Mouse (Mus musculus): Measurements from ENCODE around the gene Iqschfp.

Gene Iqschfp

DNA sequence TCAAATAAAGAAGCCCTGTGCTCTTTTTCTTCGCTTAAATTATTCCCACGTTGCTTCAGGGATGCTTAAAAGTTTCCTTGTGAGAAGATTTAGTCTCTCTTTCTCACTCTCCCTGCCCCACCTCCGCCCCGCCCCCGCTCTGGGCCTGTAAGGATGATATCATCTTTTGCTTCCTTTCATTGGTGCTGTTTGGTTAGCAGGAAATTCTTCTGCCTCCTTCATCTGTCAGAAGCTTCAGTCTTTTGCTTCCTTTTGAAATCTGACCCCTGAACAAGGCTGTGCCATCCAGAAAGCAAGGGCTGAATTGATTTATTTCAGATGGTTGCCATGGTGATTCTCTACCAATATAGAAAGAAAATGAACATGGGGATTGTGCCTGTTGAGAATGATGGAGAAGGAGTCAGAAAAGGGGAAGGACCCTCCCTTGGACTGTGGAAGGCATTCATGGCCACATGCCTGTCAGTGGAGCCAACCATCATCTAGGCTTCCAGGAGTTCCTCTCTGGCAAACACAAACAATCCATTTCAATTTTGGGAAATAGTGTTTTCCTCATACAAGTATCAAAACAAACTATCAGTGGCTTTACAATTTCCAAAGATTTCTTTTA is 62.5 kb downstream of the Iqschfp start:
- in situ Hi-C loops (cut with MboI; ENCODE audit: low sequenced_read_pairs): no loop called here

DNA sequence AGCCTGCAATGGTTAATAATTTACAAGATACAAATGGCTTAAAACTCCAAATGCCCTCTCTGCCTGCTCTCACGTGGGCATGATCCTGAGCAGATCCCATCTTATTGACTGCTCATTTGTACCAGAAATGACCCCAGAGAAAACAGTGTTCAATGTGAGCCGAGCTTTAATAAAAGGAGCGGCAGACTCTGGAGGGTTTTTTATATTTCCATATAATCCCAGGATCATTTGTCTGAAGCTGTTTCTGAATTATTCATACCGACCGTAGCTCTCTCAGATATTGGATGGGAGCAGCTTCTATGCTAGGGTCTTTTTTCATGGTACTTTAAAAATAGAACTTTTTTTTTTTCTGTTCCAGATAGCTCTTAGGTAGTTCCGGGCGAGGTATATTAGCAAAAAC is 67.6 kb downstream of the Iqschfp start:
- in situ Hi-C loops (cut with MboI; ENCODE audit: low sequenced_read_pairs): no loop called here

DNA sequence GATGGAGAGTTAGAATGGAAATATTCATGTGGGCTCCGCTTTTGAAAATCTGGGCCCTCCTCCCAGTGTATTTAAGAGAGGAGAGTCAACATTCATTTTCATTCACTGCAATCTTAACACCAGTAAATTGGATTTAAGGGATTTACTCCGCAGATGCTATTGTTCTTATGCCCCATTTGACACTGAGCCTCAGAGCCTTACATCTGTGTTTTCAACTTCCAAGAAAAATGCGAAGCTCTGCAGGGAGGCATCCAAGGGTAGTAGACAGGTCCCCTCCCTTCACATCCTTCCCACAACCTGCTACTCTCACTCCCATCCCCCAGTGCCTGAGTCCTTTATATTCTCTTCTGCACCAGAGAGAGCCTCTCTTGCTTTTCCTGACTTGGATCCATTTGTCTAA is 68.1 kb downstream of the Iqschfp start:
- in situ Hi-C loops (cut with MboI; ENCODE audit: low sequenced_read_pairs): no loop called here

DNA sequence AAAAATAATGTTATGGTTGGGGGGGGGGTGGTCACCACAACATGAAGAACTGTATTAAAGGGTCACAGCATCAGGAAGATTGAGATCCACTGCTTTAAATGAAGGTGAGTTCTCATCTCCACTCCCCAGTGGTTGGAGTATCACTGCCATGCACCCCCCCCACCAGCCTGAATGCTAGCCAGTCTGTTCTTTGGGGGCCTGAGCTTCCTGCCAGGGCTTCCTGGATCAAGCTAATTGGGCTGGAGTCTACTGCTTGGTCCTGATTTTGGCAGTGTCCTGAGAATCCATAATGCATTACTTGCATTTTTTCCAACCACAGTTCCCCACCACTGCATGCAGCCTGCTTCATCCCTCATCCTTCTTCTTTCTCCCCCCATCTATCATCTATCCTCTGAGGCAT is 68.7 kb downstream of the Iqschfp start:
- in situ Hi-C loops (cut with MboI; ENCODE audit: low sequenced_read_pairs): no loop called here

DNA sequence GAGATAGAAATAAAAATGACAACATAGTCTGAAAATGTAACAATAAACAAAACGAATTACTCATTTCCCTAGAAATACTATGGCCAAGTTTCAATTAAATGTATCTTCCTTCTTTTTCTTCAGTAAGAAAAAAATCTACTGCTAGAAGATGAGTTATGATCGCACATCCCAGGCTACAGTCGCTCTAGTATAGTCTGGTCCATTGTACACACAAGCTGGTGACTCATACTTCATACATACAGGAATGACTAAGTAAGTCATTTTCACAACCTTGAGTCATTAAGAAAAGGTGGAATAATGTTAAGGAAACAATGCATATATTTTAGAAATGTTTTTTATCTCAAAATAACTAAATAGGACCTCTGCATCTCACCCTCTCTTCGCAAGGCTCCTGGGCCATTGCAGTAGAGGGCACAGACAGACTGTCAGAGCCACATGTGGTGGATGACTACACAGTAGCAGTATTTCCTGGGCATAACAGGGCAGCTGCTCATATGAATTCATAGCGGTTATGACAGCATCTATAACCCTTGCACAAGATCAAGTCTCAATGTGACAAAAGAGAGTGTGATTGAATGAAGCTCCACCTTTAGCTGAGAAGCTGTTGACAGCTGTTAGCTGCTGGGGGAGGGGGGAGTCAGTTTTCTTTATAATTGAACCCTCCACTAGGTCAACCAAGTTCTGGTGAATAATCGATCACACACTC is 70.1 kb downstream of the Iqschfp start:
- in situ Hi-C loops (cut with MboI; ENCODE audit: low sequenced_read_pairs): no loop called here

DNA sequence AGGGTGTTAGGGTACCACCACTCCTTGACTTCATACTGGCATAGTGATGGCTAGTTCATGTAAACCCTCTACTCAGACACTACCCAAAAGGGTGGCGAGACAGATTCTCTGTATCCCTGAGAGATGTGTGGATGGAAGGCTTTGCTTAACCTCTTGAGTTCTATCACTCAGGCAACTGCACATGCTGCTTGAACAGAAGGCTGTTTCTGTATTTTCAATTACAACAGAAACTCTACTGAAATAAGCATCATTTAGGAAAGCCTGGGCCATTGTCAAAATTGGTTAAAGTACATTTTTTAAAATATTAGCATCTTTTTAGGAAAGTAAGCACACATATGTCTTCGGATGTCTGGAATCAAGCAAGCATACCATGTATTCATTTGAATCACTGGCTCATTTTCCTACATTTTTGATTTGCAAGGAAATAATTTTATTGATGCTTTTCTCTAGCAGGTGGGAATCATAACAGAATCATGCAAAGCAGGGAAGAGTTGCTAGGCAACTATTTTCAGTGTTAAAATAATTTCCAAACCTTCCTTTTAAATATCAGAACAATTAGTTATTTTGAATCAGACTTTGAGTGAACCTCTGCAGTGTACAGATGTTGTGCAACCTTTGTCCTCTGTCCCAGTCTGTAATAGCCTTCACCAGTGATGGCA is 82.4 kb downstream of the Iqschfp start:
- in situ Hi-C loops (cut with MboI; ENCODE audit: low sequenced_read_pairs): no loop called here

DNA sequence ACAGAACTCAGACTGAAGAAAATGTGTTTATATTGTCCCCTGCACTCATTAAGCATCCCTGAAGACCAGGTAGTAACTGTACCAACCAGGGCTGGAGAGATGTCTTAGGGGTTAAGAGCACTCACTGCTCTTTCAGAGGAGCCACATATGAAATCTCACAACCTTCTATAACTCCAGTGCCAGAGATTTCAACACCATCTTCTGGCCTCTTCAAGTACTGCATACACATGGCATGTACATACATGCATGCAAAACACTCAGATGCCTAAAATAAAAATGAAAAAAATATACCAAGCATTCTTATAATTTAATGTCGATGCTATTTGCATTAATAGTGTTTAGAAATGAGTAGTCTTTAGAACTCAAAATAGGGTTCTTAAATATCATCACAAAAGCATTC is 88.0 kb downstream of the Iqschfp start:
- in situ Hi-C loops (cut with MboI; ENCODE audit: low sequenced_read_pairs): no loop called here

DNA sequence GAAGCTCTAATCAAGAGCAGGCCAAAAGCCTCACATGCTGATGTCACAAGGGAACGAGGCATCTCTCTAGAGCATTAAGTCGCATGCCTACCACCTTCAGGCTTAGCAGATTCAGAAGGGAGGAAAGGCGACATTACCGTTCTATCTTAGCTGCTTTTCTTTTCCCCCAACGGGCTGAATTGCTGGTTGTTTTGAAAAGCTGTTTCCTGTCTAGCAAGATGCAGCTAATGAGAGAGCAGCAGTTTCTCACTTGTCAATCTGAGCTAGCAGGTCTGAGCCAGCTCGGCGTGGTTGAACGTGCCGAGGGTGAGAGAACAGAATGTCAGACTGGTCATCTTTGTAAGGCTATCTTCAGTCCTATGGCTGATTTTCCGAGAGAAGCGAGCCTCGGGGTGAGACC is 91.3 kb downstream of the Iqschfp start:
- in situ Hi-C loops (cut with MboI; ENCODE audit: low sequenced_read_pairs): no loop called here

DNA sequence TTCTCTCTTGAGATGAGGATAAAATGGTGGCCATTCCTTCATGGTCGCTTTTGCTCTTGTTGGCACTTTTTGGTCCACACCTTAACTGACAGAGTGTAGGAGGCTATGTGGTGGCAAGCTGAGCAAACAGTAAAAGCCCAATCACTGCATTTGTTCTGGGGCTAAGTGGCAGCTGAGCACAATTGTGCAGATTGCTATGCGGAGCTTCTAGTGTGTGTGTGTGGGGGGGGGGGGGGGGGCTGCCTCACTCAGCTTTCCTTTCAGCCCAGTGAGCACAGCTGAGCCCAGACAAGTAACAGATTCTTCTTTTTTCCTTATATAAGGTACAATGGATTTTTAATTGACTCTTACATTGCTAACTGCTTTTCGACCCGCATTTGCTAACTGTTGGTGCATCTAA is 110.4 kb downstream of the Iqschfp start:
- in situ Hi-C loops (cut with MboI; ENCODE audit: low sequenced_read_pairs): no loop called here

DNA sequence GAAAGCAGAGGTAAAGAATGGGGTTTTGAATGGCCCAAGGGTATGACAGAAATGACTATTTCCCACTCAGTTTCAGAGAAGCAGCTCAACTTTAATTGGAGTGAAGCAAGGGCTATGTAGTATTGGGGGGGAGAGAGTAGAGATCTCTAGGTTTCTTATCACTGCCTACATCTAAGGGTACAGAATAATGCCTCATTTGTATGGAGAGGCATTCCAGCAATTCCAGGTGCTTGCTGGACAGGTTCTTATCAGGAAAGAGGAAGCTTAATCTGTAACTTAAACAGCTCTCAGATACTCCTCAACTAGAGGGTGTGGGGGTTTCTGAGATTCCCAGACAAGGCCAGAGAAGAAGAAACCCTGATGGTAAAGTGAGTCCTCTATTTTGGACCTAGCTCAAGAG is 120.3 kb downstream of the Iqschfp start:
- in situ Hi-C loops (cut with MboI; ENCODE audit: low sequenced_read_pairs): no loop called here

DNA sequence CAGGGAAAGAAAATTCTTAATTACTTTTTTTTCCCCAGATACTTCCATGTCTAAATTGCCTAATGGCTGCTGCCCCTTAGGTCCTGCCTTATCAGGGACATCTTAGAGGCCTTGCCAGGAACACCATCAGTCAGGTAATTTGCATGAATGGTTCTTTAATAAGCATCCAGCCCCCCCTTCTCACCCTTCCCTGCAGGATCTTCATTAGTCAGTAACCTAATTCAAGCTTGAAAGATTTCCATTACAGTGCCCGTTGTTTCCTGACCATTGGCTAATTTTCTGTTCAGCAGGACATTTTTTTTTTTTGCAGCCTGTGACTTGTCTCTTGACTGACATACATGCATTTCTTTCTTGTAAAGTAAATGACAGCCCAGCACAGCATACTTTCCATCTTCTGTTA is 123.8 kb downstream of the Iqschfp start:
- in situ Hi-C loops (cut with MboI; ENCODE audit: low sequenced_read_pairs): no loop called here

DNA sequence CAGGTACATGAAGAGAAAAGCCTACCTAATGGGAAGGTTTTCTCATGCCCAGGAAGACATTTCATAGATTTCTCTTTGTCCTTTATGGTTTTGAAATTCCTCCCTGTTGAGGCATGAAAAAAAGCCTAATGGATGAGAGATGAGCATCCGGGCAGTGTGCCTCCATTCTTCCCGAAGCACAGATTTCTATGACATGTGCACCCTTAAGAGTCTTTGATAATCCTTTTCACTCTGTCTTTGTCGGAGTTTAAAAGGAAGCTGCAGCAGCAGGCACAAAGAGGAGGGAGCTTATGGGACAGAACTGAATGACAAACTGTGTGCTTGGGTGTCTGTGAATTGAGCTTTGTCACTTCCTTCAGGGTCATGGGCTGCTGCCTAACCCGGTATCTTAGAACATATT is 127.4 kb downstream of the Iqschfp start:
- in situ Hi-C loops (cut with MboI; ENCODE audit: low sequenced_read_pairs): no loop called here

DNA sequence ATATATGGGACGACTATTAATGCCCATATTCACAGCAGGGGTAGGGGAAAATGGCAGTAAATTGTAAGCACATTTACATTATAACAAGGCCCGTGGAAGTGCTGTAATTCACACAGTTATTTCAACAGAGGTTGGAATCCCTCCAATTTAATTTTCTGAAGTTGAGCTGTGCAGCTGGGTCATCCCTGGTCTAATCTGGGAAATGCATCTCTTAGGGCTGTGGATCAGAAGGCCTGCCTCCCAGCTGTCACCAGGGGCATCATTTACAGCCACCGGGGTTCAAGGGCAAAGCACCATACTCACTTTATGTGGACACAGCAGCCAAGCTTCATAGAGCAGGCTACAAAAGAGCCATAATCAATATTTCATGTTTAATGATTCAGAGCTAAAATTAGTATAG is 144.1 kb downstream of the Iqschfp start:
- in situ Hi-C loops (cut with MboI; ENCODE audit: low sequenced_read_pairs): loop anchor here (25.0 kb wide), 1 partner anchor 674 kb away; the partner anchor contains the start of gene Mlf1

DNA sequence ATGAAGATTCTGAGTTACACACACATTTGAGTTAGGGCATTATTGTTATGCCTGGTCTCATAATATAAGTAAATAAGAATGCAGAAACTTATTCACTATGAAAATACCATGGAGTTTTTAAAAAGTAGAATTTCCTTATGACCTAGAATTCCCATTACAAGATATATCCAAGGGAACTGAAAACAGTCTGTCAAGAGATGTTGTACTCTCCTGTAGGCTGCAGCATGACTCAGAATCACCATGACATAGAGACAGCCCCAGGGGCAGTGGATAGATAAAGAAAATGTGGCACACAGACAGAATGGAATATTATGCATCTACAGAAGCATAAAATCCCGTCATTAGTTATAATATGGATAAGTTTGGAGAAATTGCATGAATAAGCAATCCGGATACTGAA is 150.9 kb downstream of the Iqschfp start:
- in situ Hi-C loops (cut with MboI; ENCODE audit: low sequenced_read_pairs): loop anchor here (25.0 kb wide), 1 partner anchor 681 kb away; the partner anchor contains the start of gene Mlf1

DNA sequence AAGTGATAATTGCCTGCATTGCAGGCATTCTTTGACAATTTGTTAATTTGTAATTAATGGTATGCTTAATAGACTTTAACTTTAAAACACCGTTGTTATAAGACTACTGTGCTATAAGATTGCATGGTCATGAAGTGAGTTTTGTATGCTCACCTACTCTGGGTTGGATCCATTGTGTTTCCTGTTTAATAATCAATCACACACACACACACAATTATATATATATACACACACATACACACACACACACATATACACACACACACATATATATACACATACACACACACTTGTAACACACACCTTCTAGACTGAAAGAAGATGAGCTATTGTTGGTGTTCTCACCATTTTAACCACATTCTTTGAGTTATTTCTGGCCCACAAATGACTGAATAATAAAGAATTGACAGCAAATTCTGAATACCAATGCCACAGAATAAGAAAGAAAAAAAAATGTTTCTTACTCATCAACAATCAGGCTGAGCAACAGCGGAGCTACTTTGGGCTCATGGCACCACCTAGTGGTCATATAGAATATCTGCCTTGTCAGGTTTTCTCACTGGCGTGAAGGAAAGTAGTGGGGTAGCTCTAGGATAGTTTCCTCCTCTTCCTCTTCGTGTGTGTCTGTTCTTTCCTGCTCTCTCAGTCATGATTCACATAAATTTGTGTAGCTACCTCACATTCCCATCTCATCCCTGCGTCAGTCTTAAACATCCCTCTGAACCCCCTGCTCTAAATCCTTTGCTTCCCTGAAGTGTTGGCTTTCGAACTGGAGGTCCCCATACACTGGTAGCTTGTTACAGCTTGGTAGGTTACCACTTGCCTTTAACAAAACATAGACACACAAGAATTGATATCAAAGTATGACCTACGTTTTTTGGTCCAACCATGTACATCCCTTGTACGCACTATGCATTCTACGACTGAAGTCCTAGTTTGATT is 153.7 kb downstream of the Iqschfp start:
- in situ Hi-C loops (cut with MboI; ENCODE audit: low sequenced_read_pairs): loop anchor here (5.0 to 25.0 kb wide), 2 partner anchors 423 to 683 kb away; partner anchors contain the start of gene Mlf1

DNA sequence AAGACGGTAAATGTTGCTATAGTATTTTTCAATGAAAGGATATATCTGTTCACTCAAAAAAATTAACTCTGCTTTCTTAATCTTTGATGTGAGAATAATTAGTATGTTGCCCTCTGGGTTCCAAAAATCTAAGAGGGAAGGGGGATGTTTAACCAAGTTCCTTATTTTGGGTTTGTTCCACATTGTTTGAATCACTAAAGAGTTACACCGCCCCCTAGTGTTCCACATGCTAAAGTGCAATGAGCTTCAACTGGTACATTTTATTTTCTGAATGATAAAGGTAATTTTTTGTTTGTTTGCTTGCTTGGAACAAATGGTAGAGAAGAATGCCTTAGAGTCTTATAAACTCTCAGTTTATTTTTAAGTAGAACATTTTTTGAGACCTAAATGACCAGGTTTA is 161.5 kb downstream of the Iqschfp start:
- in situ Hi-C loops (cut with MboI; ENCODE audit: low sequenced_read_pairs): loop anchor here (25.0 kb wide), 1 partner anchor 484 kb away; no protein-coding TSS in a partner anchor

DNA sequence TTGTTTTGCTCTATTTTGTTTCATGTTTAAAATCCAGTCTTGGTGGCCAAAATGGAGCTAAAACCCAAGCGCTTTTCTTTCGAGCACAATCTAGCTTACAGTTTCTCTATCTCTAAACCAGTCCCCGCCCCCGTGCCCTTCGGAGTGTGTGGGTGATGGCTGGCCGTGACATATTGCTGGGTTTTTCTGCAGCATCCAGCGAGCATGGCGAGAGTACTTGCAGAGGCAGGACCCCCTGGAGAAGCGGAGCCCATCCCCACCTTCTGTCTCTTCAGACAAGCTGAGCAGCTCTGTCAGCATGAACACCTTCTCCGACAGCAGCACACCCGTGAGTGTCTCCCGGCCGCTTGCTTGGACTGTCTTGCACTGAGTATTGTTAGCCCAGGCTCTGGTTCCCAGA is 163.0 kb downstream of the Iqschfp start:
- in situ Hi-C loops (cut with MboI; ENCODE audit: low sequenced_read_pairs): loop anchor here (25.0 kb wide), 1 partner anchor 482 kb away; no protein-coding TSS in a partner anchor

DNA sequence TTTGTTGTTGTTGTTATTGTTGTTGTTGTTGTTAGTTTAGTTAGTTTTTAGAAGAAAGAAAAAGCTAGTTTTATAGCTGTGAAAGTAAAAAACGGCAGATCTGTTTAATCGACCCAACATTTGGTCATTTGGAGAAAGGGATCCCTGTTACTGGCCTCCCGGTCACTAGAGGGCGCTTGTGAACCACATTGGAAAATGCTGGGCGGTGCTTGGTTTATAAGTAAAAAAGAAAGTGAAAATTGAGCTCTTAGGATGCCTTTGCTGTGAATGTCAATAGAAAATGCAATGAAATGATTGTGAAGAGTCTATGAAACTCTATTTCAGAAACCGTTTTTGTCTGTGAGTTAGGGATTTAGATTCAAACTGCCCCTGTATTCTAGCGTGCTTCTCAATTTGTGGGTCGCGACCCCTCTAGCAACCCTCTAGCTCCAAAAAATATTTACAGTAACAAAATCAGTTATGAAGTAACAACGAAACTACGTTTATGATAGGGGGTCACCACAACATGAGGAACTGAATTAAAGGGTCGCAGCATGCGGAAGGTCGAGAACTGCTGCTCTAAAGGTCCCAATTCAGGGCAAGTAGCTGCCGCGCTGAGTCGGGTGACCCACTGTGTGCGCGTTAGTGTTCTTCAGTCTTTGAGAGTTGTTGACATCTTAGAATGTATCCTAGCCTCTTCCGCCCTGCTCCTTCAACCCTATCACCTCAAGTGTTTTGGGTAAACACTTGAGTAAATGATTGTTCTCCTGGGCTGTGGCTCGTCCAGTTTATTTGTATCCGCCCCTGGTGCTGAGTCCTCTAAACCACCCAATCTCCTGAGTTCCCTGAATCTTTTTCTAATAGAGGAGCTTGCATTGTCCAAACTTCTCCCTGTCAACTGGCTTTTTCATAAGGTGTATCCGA is 164.6 kb downstream of the Iqschfp start:
- in situ Hi-C loops (cut with MboI; ENCODE audit: low sequenced_read_pairs): loop anchor here (25.0 kb wide), 1 partner anchor 481 kb away; no protein-coding TSS in a partner anchor

DNA sequence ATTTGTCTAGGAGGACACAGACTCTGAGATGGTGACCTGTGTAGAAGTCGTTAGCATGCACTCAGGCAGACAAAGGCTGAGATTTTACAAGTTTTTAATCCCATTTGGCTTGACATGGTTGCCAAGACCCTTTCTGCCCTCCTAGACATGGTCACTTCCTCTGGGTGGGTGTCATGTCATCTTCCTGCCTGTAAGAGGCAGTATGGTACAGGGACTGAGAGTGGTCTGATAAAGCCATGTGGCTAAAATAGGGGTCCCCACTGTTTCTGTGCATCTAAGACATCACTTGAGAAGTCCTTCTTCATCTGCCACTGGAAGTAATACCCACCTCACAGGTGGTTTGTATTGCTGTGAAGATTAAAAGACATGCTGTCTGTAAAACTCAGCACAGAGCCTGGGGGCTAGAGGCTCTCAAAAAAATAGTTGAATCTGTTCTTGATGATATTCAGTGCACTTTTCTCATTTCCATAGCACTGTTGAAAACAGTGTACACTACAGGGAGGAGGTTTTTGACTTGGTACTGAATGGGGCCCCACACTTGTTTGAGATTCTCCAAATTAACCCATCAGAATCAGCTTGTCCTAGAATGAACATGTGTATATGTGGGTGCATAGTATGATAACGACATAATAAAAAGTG is 167.2 kb downstream of the Iqschfp start:
- in situ Hi-C loops (cut with MboI; ENCODE audit: low sequenced_read_pairs): loop anchor here (25.0 kb wide), 1 partner anchor 478 kb away; no protein-coding TSS in a partner anchor
